Mouse (Mus musculus): ENCODE results near the gene Med26. TPM values are rescaled to one million over a fixed set of nuclear protein-coding genes. Genes with fewer than 3 reads are reported as not detected.

Gene Med26
- polyA plus RNA-seq, 1 experiment from 2014 or later, result 18.8 TPM

- Histone ChIP-seq H3K27ac (no peak overlapping the region), H3K4me2 (replicated peaks) (no peak overlapping the region), H3K4me1 (peaks cover 2% of the 10 kb centered on the region), H3K27me3 (replicated peaks) (no peaks in the 10 kb centered on the region), H3K9ac (no peak overlapping the region), H3K4me3 (no peak overlapping the region), H3K36me3 (peaks cover 86% of the 10 kb centered on the region), H3K9me3 (no peaks in the 10 kb centered on the region)
- ATAC-seq (ENCODE audit: low FRiP score, low read depth), result no peak
- 95% methylated on average over 2 of the region's 2 CpGs for WGBS
These were observed 78.8 kb downstream of the Med26 start for GRCm38 (mm10) chr8:72469243-72469642.

- ATAC-seq (ENCODE audit: low FRiP score, low read depth), result no peak
- H3K4me1 ChIP-seq, result no peaks in the 10 kb centered on the region
- no peaks in the 10 kb centered on the region for H3K27me3 ChIP-seq (replicated peaks)
- H3K9me3 ChIP-seq, result no peaks in the 10 kb centered on the region
- H3K9ac ChIP-seq, result no peak overlapping the region
- 96% methylated on average over 10 of the region's 10 CpGs for WGBS
- no peak overlapping the region for H3K4me3 ChIP-seq
- H3K27ac ChIP-seq, result no peak overlapping the region
- H3K4me2 ChIP-seq (replicated peaks), result no peak overlapping the region
- H3K36me3 ChIP-seq, result peaks cover 100% of the 10 kb centered on the region
These were observed 83.9 kb downstream of the Med26 start for GRCm38 (mm10) chr8:72464211-72464610.

GRCm38 (mm10) chr8:72459881-72460533 lies 88.1 kb downstream of the Med26 start:
- no peak overlapping the region for H3K4me3 ChIP-seq
- WGBS, result 89% methylated on average over 4 of the region's 4 CpGs
- H3K27me3 ChIP-seq (replicated peaks), result no peaks in the 10 kb centered on the region
- no peak overlapping the region for H3K4me2 ChIP-seq (replicated peaks)
- H3K27ac ChIP-seq, result no peak overlapping the region
- no peak for ATAC-seq (ENCODE audit: low FRiP score, low read depth)
- peaks cover 74% of the 10 kb centered on the region for H3K36me3 ChIP-seq
- H3K9ac ChIP-seq, result no peak overlapping the region
- H3K4me1 ChIP-seq, result no peaks in the 10 kb centered on the region
- H3K9me3 ChIP-seq, result no peaks in the 10 kb centered on the region

- 92% methylated on average over 6 of the region's 6 CpGs for WGBS
- ATAC-seq (ENCODE audit: low FRiP score, low read depth), result no peak
- peaks cover 73% of the 10 kb centered on the region for H3K36me3 ChIP-seq
These were observed 89.6 kb downstream of the Med26 start for GRCm38 (mm10) chr8:72458457-72458856.

GRCm38 (mm10) chr8:72457806-72458205 lies 90.3 kb downstream of the Med26 start:
- 84% methylated on average over 3 of the region's 3 CpGs for WGBS
- no peak for ATAC-seq (ENCODE audit: low FRiP score, low read depth)
- no peaks in the 10 kb centered on the region for H3K27me3 ChIP-seq (replicated peaks)
- H3K4me1 ChIP-seq, result no peaks in the 10 kb centered on the region
- H3K9ac ChIP-seq, result no peak overlapping the region
- no peak overlapping the region for H3K27ac ChIP-seq
- H3K36me3 ChIP-seq, result peaks cover 73% of the 10 kb centered on the region
- H3K4me3 ChIP-seq, result no peak overlapping the region
- no peaks in the 10 kb centered on the region for H3K9me3 ChIP-seq
- no peak overlapping the region for H3K4me2 ChIP-seq (replicated peaks)

More at GRCm38 (mm10) chr8:72458457-72458856, 89.6 kb downstream of the Med26 start:
- Histone ChIP-seq H3K9me3 (no peaks in the 10 kb centered on the region), H3K9ac (no peak overlapping the region), H3K27me3 (replicated peaks) (no peaks in the 10 kb centered on the region), H3K4me1 (no peaks in the 10 kb centered on the region), H3K27ac (no peak overlapping the region), H3K4me2 (replicated peaks) (no peak overlapping the region), H3K4me3 (no peak overlapping the region)

GRCm38 (mm10) chr8:72455317-72455716 lies 92.8 kb downstream of the Med26 start:
- no peak for ATAC-seq (ENCODE audit: low FRiP score, low read depth)
- no peak overlapping the region for H3K4me3 ChIP-seq
- no peak overlapping the region for H3K9ac ChIP-seq
- H3K27me3 ChIP-seq (replicated peaks), result no peaks in the 10 kb centered on the region
- no peak overlapping the region for H3K4me2 ChIP-seq (replicated peaks)
- no peak overlapping the region for H3K27ac ChIP-seq
- no peaks in the 10 kb centered on the region for H3K9me3 ChIP-seq
- H3K4me1 ChIP-seq, result no peaks in the 10 kb centered on the region
- WGBS, result 89% methylated on average over 4 of the region's 4 CpGs
- peaks cover 66% of the 10 kb centered on the region for H3K36me3 ChIP-seq

- H3K27me3 ChIP-seq (replicated peaks), result no peaks in the 10 kb centered on the region
- H3K4me1 ChIP-seq, result no peaks in the 10 kb centered on the region
- H3K36me3 ChIP-seq, result peaks cover 66% of the 10 kb centered on the region
- no peak for ATAC-seq (ENCODE audit: low FRiP score, low read depth)
- no peak overlapping the region for H3K9ac ChIP-seq
- H3K9me3 ChIP-seq, result no peaks in the 10 kb centered on the region
- no peak overlapping the region for H3K27ac ChIP-seq
- WGBS, result 97% methylated on average over 2 of the region's 2 CpGs
- H3K4me2 ChIP-seq (replicated peaks), result no peak overlapping the region
- H3K4me3 ChIP-seq, result no peak overlapping the region
These were observed 94.2 kb downstream of the Med26 start for GRCm38 (mm10) chr8:72453904-72454303.

- ATAC-seq (ENCODE audit: low FRiP score, low read depth), result no peak
- Histone ChIP-seq H3K4me1 (peaks cover 4% of the 10 kb centered on the region; the same call in 1 of the 2 replicates), H3K27ac (no peak overlapping the region), H3K9ac (no peak overlapping the region), H3K9me3 (no peaks in the 10 kb centered on the region), H3K4me2 (replicated peaks) (no peak overlapping the region), H3K4me3 (no peak overlapping the region), H3K27me3 (replicated peaks) (no peaks in the 10 kb centered on the region), H3K36me3 (peaks cover 74% of the 10 kb centered on the region)
- WGBS, result 89% methylated on average over 8 of the region's 8 CpGs
These were observed 96.6 kb downstream of the Med26 start for GRCm38 (mm10) chr8:72451516-72451915.

- Histone ChIP-seq H3K4me2 (replicated peaks) (no peak overlapping the region), H3K27ac (no peak overlapping the region), H3K4me1 (peaks cover 6% of the 10 kb centered on the region; the same call in 1 of the 2 replicates), H3K4me3 (no peak overlapping the region), H3K36me3 (peaks cover 26% of the 10 kb centered on the region), H3K9me3 (no peaks in the 10 kb centered on the region), H3K27me3 (replicated peaks) (no peaks in the 10 kb centered on the region), H3K9ac (no peak overlapping the region)
- ATAC-seq (ENCODE audit: low FRiP score, low read depth), result no peak
- WGBS, result 96% methylated on average over 6 of the region's 6 CpGs
These were observed 103.0 kb downstream of the Med26 start for GRCm38 (mm10) chr8:72445071-72445470.

Small RNA genes lying within 50 kb of the gene (microRNA-seq; reads per million reads assigned to microRNA genes)
- gene Gm28019, result not detected
- 1.7 reads per million for gene Mir7068

Other genes starting within 250 kb of the Med26 start
- 21.4 and 25.2 TPM in 2 replicates for gene Gm10282, start 243.0 kb downstream of the Med26 start, polyA plus RNA-seq (2016; fragmentation: Nextera tagmentation; extraction: Ambion mirVana)
- gene Klf2, start 229.2 kb downstream of the Med26 start, polyA plus RNA-seq (2016; fragmentation: Nextera tagmentation; extraction: Ambion mirVana), result 10.3 and 10.9 TPM in 2 replicates
- 69.6 and 74.0 TPM in 2 replicates for gene Eps15l1, start 126.8 kb downstream of the Med26 start, polyA plus RNA-seq (2016; fragmentation: Nextera tagmentation; extraction: Ambion mirVana)
- gene Calr3, start 104.4 kb downstream of the Med26 start, polyA plus RNA-seq (2016; fragmentation: Nextera tagmentation; extraction: Ambion mirVana), result 0.66 and 1.1 TPM in 2 replicates
- 15.4 and 16.7 TPM in 2 replicates for gene 1700030K09Rik, start 104.4 kb downstream of the Med26 start, polyA plus RNA-seq (2016; fragmentation: Nextera tagmentation; extraction: Ambion mirVana)
- 59.4 and 73.2 TPM in 2 replicates for gene Cherp, start 73.0 kb downstream of the Med26 start, polyA plus RNA-seq (2016; fragmentation: Nextera tagmentation; extraction: Ambion mirVana)
- 22.3 and 22.6 TPM in 2 replicates for gene Slc35e1, start 55.7 kb downstream of the Med26 start, polyA plus RNA-seq (2016; fragmentation: Nextera tagmentation; extraction: Ambion mirVana)
- gene Smim7, start 22.8 kb upstream of the Med26 start, polyA plus RNA-seq (2016; fragmentation: Nextera tagmentation; extraction: Ambion mirVana), result 129 and 130 TPM in 2 replicates
- gene Tmem38a, start 23.8 kb upstream of the Med26 start, polyA plus RNA-seq (2016; fragmentation: Nextera tagmentation; extraction: Ambion mirVana), result 16.4 and 16.7 TPM in 2 replicates
- 0.35 and 0.42 TPM in 2 replicates for gene Nwd1, start 98.4 kb upstream of the Med26 start, polyA plus RNA-seq (2016; fragmentation: Nextera tagmentation; extraction: Ambion mirVana)
- 142 and 158 TPM in 2 replicates for gene Sin3b, start 175.0 kb upstream of the Med26 start, polyA plus RNA-seq (2016; fragmentation: Nextera tagmentation; extraction: Ambion mirVana)
- gene F2rl3, start 213.6 kb upstream of the Med26 start, polyA plus RNA-seq (2016; fragmentation: Nextera tagmentation; extraction: Ambion mirVana), result 1.1 and 1.2 TPM in 2 replicates

Data from neural tube, embryonic 12.5 days (tissue).